Mouse (Mus musculus): ENCODE results near the gene Rev1.

Gene Rev1

DNA sequence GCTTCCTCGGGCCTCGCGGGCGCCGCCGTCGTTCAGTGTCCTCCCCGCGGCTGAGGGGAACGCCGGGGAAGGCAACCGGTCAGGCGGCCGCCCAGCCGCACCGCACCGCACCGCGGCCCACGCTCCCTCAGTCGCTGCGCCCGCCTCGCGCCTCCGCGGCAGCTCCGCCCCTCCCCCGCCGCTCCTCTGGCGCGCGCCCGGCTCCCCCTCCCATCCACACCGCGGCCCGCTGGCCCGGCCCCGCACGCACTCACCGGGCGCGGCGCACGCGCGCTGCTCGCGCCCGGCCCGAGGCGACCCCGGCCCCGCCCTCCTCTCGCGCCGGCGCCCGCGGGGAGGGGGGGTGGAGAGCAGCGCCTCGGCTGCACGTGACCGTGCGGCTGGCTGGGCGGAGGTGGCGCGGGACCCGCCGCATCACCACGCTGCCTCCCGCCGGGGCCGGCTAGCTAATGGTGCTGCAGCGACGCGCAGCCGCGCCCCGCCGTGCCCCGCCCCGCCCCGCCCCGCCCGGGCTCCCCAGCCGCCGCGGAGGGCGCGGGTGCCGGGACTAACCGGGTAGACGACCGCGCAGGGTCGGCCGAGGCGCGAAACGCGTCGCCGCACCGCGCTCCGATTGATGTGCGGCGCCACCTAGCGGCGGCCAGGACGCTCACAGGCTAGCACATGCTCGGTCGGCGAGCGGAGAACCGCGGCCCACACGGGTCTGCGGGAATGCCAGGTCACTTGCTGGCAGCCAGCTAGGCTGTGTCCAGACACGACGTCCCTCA is at the start of gene Rev1:
TSS of gene Rev1 (minus strand) at position 301 of the 767 bp plus-strand sequence.
- in situ Hi-C loops (cut with MboI, MseI) = loop anchor here (10.0 kb wide), 1 partner anchor 1685 kb away; the partner anchor contains the start of gene Lman2l

DNA sequence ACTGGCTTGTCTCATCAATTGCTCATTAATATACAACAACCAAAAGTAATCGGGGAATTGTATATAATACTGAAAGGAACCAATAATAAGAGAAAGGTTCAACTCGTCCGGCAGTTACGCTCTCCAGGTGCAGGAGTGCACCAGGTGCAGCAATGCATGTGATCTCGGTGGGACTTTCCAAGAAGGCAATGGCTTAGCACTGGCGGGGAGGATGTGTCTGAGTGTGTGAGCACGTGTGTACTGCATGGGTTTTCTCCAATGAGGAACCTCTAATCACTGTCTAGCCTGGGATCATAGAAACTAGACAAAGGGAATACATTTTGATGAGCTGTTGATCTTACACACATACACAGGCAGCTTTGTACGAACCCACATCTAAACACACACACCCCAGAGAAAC is 49.3 kb upstream of the Rev1 start:
- in situ Hi-C loops (cut with MboI, MseI) = no loop called here

DNA sequence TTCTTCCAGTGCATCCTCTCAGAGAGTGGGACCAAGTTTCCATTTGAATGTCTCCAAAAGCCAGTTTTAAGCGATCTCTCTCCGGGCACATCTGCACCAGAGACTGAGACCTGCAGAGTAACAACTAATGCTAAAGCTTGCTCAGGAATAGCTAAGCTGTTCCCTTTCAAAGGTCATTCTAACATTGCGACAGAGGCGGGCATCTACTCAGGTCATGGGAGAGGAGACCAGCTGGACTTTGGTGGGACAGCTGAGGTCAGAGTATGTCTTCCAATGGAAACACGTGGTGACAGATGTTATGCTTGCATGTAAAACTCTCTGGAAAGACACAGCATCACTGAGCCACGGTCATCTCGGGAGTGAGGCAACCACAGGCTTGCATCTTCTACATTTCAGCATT is 46.5 kb upstream of the Rev1 start:
- in situ Hi-C loops (cut with MboI, MseI) = no loop called here

DNA sequence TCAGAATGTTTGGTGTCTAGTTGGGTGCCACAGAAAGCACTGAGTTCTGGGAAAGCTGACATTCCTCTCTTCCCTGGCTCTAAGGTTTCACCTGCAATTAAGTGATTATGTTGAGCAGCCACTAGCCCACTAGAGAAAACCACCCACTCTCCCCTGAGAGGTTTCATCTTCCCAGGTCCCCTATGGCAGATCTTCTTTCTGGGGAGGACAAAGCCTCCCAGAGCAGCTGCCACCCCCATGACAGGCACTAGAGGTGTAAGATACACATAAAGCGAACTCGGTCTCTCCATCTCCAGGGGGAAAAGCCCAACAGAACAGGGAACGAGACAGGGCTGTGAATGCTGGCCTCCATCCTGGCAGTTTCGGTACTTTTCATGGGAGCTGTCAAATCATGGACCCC is 42.3 kb upstream of the Rev1 start:
- in situ Hi-C loops (cut with MboI, MseI) = no loop called here

DNA sequence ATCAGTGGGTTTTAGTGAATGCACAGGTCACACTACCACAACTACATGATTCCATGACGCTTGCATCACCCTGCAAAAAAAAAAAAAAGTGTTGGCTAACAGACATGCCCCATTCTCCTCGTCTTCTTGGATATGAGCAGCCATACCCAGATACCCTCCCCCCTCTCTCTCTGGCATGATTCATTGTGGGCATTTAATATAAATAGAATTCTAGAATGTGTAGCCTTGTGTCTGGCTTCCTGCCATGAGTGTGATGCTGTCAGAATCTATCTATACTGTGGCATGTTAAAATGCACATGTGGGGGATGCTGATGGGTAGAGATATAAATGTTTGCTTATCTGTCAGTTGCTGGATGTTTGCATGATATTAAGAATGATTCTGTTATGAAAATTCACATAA is 36.1 kb upstream of the Rev1 start:
- in situ Hi-C loops (cut with MboI, MseI) = no loop called here

DNA sequence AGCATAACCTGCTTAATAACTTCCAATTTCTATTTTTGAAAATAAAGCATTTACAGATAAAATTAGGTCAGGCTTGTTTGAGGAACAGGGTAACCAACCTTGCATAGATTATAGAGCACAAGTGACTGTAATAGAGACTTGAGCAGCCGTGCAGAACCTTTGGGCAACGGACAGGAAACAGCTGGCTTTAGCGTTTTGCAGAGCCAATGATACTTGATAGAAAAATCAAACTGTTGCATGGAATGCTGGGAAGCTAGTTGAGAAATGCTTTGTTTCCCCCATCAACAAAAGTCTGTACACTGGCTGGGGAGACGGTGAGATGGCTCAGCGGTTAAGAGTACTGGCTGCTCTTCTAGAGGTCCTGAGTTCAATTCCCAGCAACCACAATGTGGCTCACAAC is 20.5 kb upstream of the Rev1 start:
- in situ Hi-C loops (cut with MboI, MseI) = no loop called here

DNA sequence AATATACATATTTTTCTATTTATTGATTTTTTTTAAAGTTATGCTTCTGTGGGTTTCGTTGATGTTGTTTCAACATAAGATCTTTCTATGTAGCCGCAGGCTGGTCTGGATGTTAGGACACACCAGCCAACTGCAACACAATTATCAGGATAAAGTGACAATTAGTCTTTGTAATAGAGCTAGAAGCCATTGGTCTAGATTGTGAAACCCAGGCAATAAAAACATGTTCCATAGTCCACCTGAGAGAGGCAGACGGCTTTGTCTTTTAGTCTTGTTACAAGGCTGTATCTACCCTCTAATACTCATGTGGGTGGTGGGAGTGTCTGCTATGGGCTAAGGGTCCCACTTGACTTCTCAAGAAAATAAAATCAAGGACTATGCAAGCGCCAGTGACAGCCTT is 16.4 kb upstream of the Rev1 start:
- in situ Hi-C loops (cut with MboI, MseI) = no loop called here

DNA sequence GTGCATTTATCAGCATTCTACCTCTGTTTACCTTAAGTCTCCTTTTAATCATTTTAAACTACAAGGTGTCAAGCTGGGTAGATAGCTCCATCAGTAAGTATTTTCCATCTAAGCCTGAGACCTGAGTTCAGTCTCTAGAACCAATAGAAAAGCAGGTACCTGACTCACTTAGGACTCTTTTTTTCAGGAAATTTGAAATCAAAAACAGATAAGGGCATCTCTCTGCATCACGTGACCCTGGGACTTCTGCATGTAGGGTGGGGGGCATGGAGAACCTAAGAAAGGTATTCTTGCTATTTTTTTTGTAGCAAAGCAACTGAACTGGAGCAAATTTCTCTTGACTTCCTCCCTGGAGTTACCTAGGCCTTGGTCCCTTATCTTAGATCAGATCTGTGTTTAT is 11.8 kb upstream of the Rev1 start:
- in situ Hi-C loops (cut with MboI, MseI) = no loop called here

DNA sequence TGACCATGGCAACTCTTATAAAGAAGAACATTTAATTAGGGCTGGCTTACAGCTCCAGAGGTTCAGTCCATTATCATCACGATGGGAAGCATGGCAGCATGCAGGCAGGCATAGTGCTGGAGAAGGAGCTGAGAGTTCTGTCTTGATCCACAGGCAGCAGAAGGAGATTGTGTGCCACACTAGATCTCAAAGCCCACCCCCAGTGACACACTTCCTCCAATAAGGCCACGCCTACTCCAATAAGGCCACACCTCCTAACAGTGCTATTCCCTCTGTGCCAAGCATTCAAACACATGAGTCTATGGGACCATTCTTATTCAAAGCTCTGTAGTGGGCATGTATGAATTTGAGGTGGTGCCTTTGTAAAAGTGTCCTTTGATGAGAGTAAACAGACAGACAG is 11.3 kb upstream of the Rev1 start:
- in situ Hi-C loops (cut with MboI, MseI) = no loop called here

DNA sequence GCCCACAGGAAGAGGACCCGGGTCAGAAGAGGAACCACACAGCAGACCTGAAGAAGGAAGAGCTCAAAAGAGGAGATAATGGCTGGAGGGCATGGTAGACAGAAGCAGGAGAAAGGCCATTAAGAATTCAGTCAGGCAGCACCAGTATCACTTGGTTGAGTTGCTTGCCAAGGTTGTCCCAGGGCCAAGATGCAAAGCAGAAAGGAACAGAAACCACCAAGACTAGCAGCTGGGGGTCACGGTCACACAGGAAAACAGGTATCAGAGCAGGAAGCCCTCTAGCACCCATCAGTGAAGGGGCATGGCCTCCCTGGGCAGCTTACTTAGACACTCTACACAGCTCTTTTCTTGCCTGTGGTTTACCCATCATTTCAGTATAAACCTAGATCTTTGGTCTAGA is 9.8 kb upstream of the Rev1 start:
- in situ Hi-C loops (cut with MboI, MseI) = no loop called here

DNA sequence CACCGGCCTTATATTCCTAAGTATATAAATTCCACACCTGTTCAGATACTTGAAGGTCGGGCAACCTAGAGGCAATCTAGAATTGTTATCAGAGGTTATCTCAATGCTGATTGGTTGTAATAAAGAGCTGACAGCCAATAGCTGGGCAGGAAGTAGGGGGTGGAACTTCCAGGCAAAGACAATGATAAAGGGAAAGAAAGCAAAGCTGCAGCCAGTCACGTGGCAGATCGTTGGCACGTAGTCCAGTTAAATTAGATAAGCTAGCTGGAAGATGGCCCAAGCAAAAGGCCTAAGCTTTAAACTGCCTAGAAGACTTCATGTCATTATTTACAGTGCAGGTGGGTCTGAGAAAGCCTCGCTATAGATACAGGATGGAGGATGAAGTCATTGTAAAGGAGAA is 3.3 kb upstream of the Rev1 start:
- in situ Hi-C loops (cut with MboI, MseI) = no loop called here

DNA sequence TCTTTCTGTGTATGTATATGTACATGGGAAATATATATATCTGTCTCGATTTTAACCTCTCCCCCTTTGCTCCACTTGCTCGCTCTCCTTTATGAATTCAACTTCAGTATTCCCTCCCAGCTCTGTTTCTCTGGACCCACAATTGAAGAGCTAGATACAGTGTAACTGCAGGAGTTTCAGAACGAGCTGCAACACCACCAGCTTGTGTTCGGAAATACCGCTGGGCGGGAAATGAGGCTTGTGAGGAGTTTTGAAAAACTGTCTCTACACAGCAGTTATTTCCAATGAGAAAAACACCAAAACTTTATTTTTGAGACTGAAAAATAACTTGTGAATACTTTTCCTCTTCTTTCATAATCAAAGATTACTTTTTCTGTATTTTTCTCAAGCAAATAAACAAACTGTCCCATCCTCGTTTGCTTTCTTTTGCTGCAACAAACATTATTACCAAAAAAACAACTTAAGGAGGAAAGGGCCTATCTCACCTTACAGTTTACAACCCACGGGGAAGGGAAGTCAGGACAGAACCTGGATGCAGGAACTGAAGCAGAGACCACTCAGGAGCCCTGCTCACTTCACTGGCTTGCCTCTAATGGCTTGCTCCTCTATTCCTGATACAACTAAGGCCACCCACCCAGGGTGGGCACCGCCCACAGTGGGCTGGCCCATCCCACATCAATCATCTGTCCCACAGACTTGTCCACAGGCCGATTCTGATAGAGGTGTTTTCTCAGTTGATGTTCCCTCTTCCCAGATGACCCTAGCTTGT is 1.3 kb upstream of the Rev1 start:
- in situ Hi-C loops (cut with MboI, MseI) = no loop called here

DNA sequence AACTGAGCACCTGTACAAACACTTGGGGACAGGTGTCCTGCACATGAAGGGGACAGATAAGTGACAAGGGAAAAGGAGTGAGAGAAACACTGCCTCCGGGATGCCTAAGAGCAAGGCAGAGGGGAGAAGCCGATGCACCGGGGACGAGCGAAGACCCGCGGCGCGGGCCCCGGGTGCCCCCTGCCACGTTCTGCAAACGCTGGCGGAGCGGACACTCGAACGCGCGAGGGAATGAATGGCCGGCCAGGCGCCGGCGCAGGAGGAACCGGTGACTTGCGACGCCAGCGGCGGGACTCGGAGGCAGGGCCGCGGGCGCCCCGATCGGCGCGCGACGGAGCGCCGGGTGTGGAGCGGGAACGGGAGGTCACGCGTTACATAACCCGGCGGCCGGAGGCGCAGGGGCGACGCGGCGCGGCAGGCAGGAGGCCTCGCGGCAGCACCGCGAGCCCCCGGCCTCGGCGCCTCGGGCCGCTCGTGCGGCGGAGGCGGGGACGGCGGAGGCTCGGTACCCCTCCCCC is 623 bp downstream of the Rev1 start:
- in situ Hi-C loops (cut with MboI, MseI) = loop anchor here (10.0 kb wide), 1 partner anchor 1684 kb away; the partner anchor contains the start of gene Lman2l

DNA sequence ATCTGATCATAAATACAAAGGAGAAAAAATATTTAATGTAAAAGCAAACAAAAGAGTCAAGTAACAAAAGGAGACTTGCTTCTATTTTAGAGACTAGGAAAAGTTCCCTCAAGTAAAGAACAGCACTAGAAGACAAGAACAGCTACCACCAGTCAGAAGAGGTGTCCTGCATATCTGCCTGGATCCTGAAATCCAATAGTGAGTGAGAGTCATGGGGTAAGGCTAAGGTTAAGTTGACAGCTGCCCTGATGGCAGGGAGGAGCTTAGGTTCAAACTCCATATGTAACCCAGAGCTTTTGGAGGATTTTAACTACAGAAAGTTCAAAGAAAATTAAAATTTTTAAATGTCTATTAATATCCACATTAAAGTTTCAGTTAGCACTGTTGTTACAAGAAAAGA is 2.6 kb downstream of the Rev1 start:
- in situ Hi-C loops (cut with MboI, MseI) = loop anchor here (10.0 kb wide), 1 partner anchor 1682 kb away; the partner anchor contains the start of gene Lman2l

DNA sequence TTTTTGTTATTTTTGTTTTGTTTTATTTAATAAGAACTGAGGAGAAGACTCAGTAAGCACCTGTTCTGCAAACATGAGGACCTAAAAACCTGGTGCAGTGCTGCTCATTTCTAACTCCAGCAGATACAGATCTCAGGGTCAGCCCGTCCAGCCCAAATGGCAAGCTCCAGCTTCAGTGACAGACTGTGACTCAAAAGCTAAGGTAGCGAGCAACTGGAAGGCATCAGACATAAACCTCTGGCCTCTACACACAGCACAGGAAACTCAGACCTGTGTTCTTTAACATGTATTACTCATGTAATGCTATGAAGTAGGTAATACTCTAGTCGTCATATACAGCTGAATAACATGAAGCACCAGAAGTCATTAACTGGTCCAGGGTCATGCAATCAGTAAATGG is 3.2 kb downstream of the Rev1 start:
- in situ Hi-C loops (cut with MboI, MseI) = loop anchor here (10.0 kb wide), 1 partner anchor 1682 kb away; the partner anchor contains the start of gene Lman2l

DNA sequence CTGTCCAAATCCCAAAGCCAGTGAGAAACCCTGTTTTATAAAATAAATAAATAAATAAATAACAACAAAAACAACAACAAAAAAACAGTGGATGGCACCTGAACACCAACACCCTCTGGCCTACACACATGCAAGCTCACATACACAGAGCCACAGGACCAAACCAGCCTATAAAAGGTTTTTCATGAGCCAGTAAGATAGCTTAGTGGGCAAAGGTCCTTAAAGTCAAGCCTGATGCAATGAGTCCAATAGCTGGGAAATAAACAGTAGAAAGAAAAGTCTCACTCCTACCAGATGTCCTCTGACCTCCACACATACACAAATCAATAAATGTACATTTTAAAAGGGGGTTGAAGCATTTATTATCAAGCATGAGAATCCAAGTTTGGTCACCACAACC is 5.3 kb downstream of the Rev1 start:
- in situ Hi-C loops (cut with MboI, MseI) = loop anchor here (10.0 to 25.0 kb wide), 2 partner anchors 1438 to 1679 kb away; partner anchors contain the start of gene Lman2l

DNA sequence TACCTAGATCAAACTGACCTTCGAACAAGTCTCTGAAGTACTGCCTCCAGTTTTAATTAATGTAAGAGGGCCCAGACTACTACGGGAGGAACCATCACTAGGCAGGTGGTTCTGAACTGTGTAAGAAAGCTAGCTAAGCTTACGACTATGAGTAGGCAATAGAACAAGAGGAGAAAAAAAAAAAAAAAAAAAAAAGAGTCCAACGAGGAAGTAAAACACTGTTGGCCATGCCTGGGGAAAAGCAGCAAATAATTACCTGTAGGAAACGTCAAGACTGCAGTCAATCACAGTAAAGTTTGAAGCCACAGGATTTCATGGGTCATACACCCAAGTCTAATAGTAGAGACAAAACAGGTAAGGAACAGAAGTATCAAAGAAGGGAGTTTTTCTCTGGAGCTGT is 8.7 kb downstream of the Rev1 start:
- in situ Hi-C loops (cut with MboI, MseI) = loop anchor here (10.0 to 25.0 kb wide), 2 partner anchors 1441 to 1676 kb away; partner anchors contain the start of gene Lman2l

DNA sequence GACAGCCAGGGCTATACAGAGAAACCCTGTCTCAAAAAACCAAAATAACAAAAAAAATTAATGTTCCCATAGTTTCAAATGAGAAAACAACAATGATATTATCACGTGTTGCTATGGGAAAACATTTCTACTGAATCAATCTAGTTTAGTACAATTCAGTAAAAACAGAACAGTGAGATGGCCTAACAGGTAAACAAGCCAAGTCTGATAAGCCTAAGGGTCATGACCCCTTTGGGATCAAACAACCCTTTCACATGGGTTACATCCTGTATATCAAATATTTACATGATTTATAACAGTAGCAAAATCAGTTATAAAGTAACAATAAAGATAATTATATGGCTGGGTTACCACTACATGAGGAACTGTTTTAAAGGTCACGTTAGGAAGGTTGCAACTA is 11.0 kb downstream of the Rev1 start:
- in situ Hi-C loops (cut with MboI, MseI) = loop anchor here (25.0 kb wide), 1 partner anchor 1444 kb away; no protein-coding TSS in a partner anchor

DNA sequence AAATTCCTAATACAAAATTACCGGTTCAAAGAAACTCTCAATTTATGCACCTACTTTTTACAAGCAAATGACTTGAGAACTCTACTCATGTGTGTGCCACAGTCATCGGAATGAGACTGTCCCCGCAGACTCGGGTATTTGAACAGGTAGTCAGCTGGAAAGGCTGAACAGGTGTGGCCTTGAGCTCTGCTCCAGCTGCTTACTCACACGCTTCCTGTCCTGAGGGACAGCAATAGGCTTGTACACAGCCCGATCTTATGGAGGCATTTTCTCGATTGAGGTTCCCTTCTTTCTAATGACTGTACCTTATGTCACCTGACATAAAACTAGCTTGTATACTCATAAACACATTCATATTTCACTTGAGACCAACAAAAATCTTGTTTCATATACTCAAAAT is 19.8 kb downstream of the Rev1 start:
- in situ Hi-C loops (cut with MboI, MseI) = loop anchor here (25.0 kb wide), 1 partner anchor 1453 kb away; no protein-coding TSS in a partner anchor

DNA sequence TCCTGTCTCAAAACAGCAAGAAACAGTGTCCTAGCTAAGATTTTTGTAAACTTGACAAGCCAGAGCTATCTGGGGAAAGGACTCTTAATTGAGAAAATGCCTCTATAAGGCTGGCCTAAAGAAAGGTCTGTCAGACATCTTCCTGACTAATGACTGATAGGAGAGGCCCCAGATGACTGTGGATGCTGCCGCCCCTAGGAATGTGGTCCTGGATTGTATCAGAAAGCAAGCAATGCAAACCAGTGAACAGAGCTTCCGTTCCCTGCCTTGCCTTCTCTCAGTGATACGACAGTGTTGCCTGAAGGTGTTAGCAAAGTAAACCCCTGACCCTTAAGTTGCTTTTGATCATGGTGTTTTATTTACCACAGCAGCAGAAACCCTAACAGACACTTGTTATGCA is 25.8 kb downstream of the Rev1 start:
- in situ Hi-C loops (cut with MboI, MseI) = loop anchor here (25.0 kb wide), 1 partner anchor 1458 kb away; no protein-coding TSS in a partner anchor

DNA sequence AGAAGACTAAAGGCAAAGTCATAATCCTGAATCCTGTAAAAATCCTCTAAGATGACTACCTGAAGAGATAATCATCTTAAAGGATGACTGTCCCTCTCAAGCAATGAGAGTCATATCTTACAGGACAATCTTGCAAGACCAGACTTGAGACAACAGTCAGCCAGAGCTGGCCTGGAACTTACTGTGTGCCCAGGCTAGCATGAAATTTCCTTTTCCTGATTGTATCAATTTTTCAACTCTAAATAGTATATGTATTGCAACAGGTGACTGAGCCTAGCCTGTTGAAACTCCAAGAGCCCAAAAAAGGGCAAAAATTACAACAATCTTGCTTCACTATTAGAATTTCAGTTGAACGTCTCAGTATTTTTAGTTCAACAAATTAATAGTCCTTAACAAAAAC is 26.4 kb downstream of the Rev1 start:
- in situ Hi-C loops (cut with MboI, MseI) = loop anchor here (25.0 kb wide), 1 partner anchor 1459 kb away; no protein-coding TSS in a partner anchor

DNA sequence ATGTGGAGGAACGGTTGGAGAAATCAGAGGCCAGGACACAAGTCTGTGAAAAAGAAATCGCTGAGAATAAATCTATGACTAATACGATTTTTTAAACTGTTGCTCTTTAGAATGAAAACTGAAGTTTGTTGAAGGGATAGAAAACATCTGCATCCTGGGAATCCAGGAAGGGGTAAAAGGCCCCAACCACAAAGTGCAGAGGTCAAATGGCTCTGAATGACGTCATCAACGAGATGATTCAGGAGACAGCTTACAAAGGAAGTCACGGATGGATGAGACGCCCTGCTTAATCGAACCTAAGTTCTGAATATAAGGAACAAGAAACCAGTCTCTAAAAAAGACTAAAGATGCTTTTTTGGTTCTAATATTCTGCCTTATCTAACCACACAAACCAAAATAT is 48.3 kb downstream of the Rev1 start:
- in situ Hi-C loops (cut with MboI, MseI) = no loop called here
